Mouse (Mus musculus) myocyte (in vitro differentiated cells): Measurements from ENCODE around the gene Myo6. TPM values are rescaled to one million over a fixed set of nuclear protein-coding genes. Genes with fewer than 3 reads are reported as not detected.

Source experiments
- H3K27me3 ChIP-seq: one replicate; pipeline ENCODE4 v1.6.1; 2011; ENCODE audit not compliant: control insufficient read depth, insufficient read depth, insufficient read length
- H3K36me3 ChIP-seq: one replicate; pipeline ENCODE4 v1.6.1; 2011; ENCODE audit not compliant: control insufficient read depth, insufficient read depth
- H3K4me2 ChIP-seq: one replicate; pipeline ENCODE4 v1.6.1; 2011; ENCODE audit warnings: low read depth, control low read depth
- H3K4me3 ChIP-seq: one replicate; pipeline ENCODE4 v1.5.1; 2011; ENCODE audit warnings: mild to moderate bottlenecking, control low read depth, moderate library complexity
- H3K79me2 ChIP-seq: one replicate; pipeline ENCODE4 v1.6.1; 2011; ENCODE audit not compliant: control insufficient read depth, insufficient read depth
- H3ac ChIP-seq: one replicate; pipeline ENCODE4 v1.6.1; 2011; ENCODE audit not compliant: control insufficient read depth, insufficient read length
- CEBPB ChIP-seq: IDR thresholded peaks from 2 replicates; pipeline ENCODE4 v1.6.1; 2011; ENCODE audit warnings: mild to moderate bottlenecking, moderate library complexity; ENCODE audit not compliant: poor library complexity, insufficient read depth, severe bottlenecking
- E2F4 ChIP-seq: IDR thresholded peaks from one replicate; pipeline ENCODE4 v1.6.1; 2011; ENCODE audit warnings: mild to moderate bottlenecking, control low read depth, moderate library complexity; ENCODE audit not compliant: insufficient read depth
- MAX ChIP-seq: IDR thresholded peaks from one replicate; pipeline ENCODE4 v1.6.1; 2011; ENCODE audit warnings: low read depth, mild to moderate bottlenecking, control low read depth
- MYOD1 ChIP-seq, 3 experiments: IDR thresholded peaks; one replicate each; pipeline ENCODE4 v1.6.1; 2011; ENCODE audit warnings: control low read depth in 2 of 3, low read depth in 2 of 3, mild to moderate bottlenecking in 2 of 3, moderate library complexity in 1 of 3; ENCODE audit not compliant: insufficient read length in 2 of 3, control insufficient read depth in 1 of 3
- MYOG ChIP-seq, 3 experiments: IDR thresholded peaks; one replicate each; pipeline ENCODE4 v1.6.1; 2011; ENCODE audit warnings: control low read depth in 2 of 3, low read depth in 2 of 3, mild to moderate bottlenecking in 2 of 3; ENCODE audit not compliant: insufficient read length in 2 of 3, control insufficient read depth in 1 of 3, insufficient read depth in 1 of 3
- POLR2A ChIP-seq: IDR thresholded peaks from one replicate; pipeline ENCODE4 v1.6.1; 2011; ENCODE audit warnings: low read depth, mild to moderate bottlenecking, control low read depth, moderate library complexity; ENCODE audit not compliant: insufficient read length
- POLR2AphosphoS2 ChIP-seq: IDR thresholded peaks from one replicate; pipeline ENCODE4 v1.6.1; 2011; ENCODE audit warnings: low read depth, control low read depth; ENCODE audit not compliant: insufficient read length
- REST ChIP-seq: IDR thresholded peaks from one replicate; pipeline ENCODE4 v1.6.1; 2011; ENCODE audit warnings: mild to moderate bottlenecking, control low read depth, moderate library complexity; ENCODE audit not compliant: insufficient read depth, insufficient read length
- SRF ChIP-seq: IDR thresholded peaks from one replicate; pipeline ENCODE4 v1.6.1; 2011; ENCODE audit warnings: low read depth; ENCODE audit not compliant: control insufficient read depth, insufficient read length
- TCF12 ChIP-seq: IDR thresholded peaks from one replicate; pipeline ENCODE4 v1.6.1; 2011; ENCODE audit warnings: mild to moderate bottlenecking, control low read depth; ENCODE audit not compliant: poor library complexity, insufficient read depth, severe bottlenecking
- TCF3 ChIP-seq: IDR thresholded peaks from one replicate; pipeline ENCODE4 v1.6.1; 2011; ENCODE audit warnings: low read depth, control low read depth; ENCODE audit not compliant: insufficient read length
- USF1 ChIP-seq: IDR thresholded peaks from one replicate; pipeline ENCODE4 v1.6.1; 2011; ENCODE audit warnings: low read depth, mild to moderate bottlenecking, control low read depth, moderate library complexity
- polyA plus RNA-seq: library from polyadenylated mRNA; unstranded; fragments of >200 nt; fragmentation: generic; extraction: Trizol; gene quantifications from one replicate; pipeline ENCODE4 v1.2.1, GENCODE M21; 2012; ENCODE audit warnings: missing spikeins

The Myo6 gene
- polyA plus RNA-seq, 1 experiment = 4.1 TPM

DNA sequence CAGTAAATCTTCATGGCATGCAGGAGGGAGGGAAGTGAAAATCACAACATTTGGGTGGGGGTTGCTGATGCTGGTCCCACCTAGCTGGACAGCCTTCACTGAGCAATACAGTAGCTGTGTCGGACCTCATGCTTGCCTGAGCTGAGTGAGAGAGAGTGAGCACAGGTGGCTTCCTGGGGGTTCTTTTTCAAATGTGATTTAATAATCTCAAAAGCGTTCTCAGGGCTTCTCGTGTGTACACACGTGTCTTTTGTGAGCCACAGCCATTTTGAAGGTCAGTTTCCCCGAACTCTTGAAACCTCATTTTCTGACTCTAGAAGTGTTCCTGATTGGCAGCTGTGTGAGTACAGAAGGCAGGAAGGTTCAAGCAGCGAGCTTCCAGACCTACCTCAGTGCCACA is 177.7 kb downstream of the Myo6 start:
- no peak overlapping the region for H3K4me2 ChIP-seq
- H3K4me3 ChIP-seq = no peak overlapping the region
- no peak overlapping the region for H3ac ChIP-seq
- no peaks in the 10 kb centered on the region for H3K79me2 ChIP-seq
- TF ChIP-seq POLR2A (no peak), CEBPB (no peak), MAX (no peak), TCF3 (no peak), E2F4 (no peak), POLR2AphosphoS2 (no peak), SRF (no peak), MYOD1 (IDR thresholded peaks at IDR 0.05; ENCODE audit: control insufficient read depth in 1 of 3, insufficient read length in 2 of 3, low read depth in 2 of 3) (no peak)
- H3K27me3 ChIP-seq = no peaks in the 10 kb centered on the region
- H3K36me3 ChIP-seq = no peaks in the 10 kb centered on the region

DNA sequence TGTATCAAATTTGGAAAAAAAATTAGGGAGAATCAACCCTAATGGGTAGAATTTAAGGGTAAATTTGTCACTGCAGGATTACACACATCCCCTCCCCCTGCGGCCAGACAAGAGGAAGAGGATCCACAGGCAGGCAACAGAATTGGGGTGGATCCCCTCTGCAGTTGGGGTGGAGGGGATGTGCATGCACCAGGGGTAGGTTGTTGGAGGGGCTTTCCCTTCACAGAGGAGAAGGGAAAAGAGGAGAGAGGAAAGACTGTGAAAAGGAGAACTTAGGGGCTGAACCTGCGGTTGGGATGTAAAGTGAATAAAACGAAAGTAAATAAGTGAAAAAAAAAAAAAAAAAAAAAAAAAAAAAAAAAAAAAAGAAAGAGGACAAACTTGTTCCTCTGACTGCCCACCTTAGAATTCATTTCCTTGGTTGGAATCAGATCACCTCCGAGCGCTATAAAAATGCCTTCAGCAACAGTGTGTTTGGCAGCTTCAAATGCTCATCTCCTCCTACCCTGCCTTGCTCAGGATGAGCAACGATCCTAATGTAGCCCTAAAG is 179.7 kb downstream of the Myo6 start:
- no peak overlapping the region for H3K4me3 ChIP-seq
- no peaks in the 10 kb centered on the region for H3K36me3 ChIP-seq
- no peaks in the 10 kb centered on the region for H3K79me2 ChIP-seq
- no peak for TF ChIP-seq TCF12
- TF ChIP-seq E2F4 = no peak
- no peak for TF ChIP-seq MYOD1 (IDR thresholded peaks at IDR 0.05; ENCODE audit: control insufficient read depth in 1 of 3, insufficient read length in 2 of 3, low read depth in 2 of 3)
- no peak for TF ChIP-seq REST
- TF ChIP-seq TCF3 = no peak
- no peak for TF ChIP-seq POLR2AphosphoS2
- no peak for TF ChIP-seq POLR2A
- no peak for TF ChIP-seq CEBPB
- no peak for TF ChIP-seq MYOG (IDR thresholded peaks at IDR 0.05; ENCODE audit: control insufficient read depth in 1 of 3, insufficient read depth in 1 of 3, insufficient read length in 2 of 3, low read depth in 2 of 3)
- TF ChIP-seq MAX = no peak
- TF ChIP-seq SRF = no peak
- TF ChIP-seq USF1 = no peak
- H3K4me2 ChIP-seq = peak overlapping the region; percentile 52
- no peaks in the 10 kb centered on the region for H3K27me3 ChIP-seq
- H3ac ChIP-seq = no peak overlapping the region

DNA sequence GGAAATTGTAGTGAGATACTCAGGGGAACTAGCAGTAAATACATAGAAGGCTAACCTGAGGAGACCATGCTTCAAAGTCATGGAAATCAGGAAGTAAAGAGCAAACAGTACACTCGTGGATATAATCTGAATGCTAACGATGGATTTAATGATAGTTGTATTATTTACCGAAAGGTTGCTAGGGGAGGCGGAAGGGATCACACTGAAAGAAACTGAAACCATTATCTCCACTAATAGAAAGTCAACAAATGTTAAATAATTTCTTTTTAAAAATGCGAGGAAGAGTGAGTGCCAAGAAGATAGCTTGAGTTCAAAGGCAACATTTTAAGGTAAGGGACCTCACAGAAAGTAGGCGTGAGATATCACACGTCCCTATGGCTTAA is 186.5 kb downstream of the Myo6 start:
- Histone ChIP-seq H3K4me3 (no peak overlapping the region), H3K4me2 (peak overlapping the region; percentile 48)
- TF ChIP-seq TCF3 (no peak), E2F4 (no peak), TCF12 (no peak)

DNA sequence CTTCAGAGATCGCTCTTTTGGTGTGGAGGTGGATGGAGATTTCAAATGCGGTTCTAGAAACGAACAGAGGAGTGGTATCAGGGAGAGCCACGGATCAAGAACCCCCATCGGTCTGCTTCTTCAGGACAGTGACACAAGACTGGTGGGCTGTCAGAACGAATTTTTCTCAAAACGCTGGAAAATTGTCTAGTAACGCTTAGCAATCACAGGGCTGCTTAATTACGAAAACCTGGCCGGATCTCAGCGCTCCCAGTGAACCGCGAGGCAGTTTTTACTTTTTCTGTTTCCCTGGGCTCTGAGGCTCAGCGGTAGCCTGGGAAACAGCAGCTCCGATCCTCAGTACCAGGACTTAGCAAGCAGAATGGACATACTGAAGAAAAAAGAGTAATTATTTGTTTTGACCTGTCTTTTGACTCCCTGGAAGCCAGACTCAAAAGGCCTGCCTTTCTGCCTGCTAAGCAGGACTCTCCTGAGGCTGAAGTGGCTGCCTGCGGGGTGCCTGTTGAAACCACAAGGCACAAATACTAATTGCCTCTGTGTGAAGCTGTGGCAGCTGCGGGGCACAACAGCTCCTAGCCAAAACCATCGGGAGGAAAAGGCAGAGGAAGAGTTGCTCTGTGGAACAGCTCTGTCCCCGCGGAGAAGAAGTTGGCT is 187.0 kb downstream of the Myo6 start:
- Histone ChIP-seq H3K4me3 (no peak overlapping the region), H3K4me2 (peak overlapping the region; percentile 48), H3K79me2 (no peaks in the 10 kb centered on the region), H3K36me3 (no peaks in the 10 kb centered on the region), H3K27me3 (no peaks in the 10 kb centered on the region), H3ac (no peak overlapping the region)
- TF ChIP-seq MYOG (IDR thresholded peaks at IDR 0.05; ENCODE audit: control insufficient read depth in 1 of 3, insufficient read depth in 1 of 3, insufficient read length in 2 of 3, low read depth in 2 of 3) (peak in 1 of 3 experiments; percentile 19), MYOD1 (IDR thresholded peaks at IDR 0.05; ENCODE audit: control insufficient read depth in 1 of 3, insufficient read length in 2 of 3, low read depth in 2 of 3) (no peak)

More for the DNA sequence above, 186.5 kb downstream of the Myo6 start:
- H3K79me2 ChIP-seq = no peaks in the 10 kb centered on the region
- no peak overlapping the region for H3ac ChIP-seq
- no peaks in the 10 kb centered on the region for H3K27me3 ChIP-seq
- no peaks in the 10 kb centered on the region for H3K36me3 ChIP-seq

DNA sequence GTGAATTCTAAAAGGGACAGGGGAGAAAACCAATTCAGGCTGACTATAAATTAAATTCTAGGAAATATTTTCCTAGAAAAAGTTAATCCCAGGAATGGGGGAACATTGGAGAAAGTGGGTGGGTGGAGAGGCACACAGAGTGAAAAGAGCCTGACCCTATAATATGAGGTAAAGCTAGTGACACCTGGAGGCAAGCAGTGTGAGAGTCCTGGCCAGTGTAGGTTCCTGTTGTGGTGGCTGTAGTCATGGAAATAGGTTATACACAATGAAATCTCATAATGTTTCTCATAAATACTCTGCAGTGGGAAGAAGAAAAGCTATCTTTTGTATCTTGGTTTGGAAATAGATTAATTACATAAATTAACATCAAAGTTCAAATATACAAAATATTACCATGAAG is 195.2 kb downstream of the Myo6 start:
- no peak overlapping the region for H3K4me3 ChIP-seq
- no peak overlapping the region for H3K4me2 ChIP-seq
- H3K36me3 ChIP-seq = no peaks in the 10 kb centered on the region
- H3K79me2 ChIP-seq = no peaks in the 10 kb centered on the region
- H3K27me3 ChIP-seq = no peaks in the 10 kb centered on the region
- TF ChIP-seq POLR2AphosphoS2 (no peak), TCF12 (no peak), E2F4 (no peak), SRF (no peak), MYOD1 (IDR thresholded peaks at IDR 0.05; ENCODE audit: control insufficient read depth in 1 of 3, insufficient read length in 2 of 3, low read depth in 2 of 3) (no peak), USF1 (no peak), REST (no peak), MYOG (IDR thresholded peaks at IDR 0.05; ENCODE audit: control insufficient read depth in 1 of 3, insufficient read depth in 1 of 3, insufficient read length in 2 of 3, low read depth in 2 of 3) (no peak), POLR2A (no peak)
- H3ac ChIP-seq = no peak overlapping the region

Other genes starting within 250 kb of the Myo6 start
- gene Filip1, start 152.2 kb upstream of the Myo6 start, polyA plus RNA-seq = 7.0 TPM
- 24.9 TPM for gene Senp6, start 98.1 kb upstream of the Myo6 start, polyA plus RNA-seq